Mouse (Mus musculus): ENCODE measurements around the gene Msrb2.

- no peak for TF ChIP-seq MYOD1 (IDR thresholded peaks at IDR 0.05; ENCODE audit: control insufficient read depth, insufficient read length, low read depth)
- no peak for TF ChIP-seq CTCF (IDR thresholded peaks at IDR 0.05; ENCODE audit: control insufficient read depth, insufficient read depth, insufficient read length)
Observed at GRCm38 (mm10) chr2:19431186-19431585, 59.9 kb downstream of the Msrb2 start.

Data from C2C12 (cell line).